Mouse (Mus musculus) spleen, postnatal 36 days (tissue): ENCODE results near the gene Ubr4.

Source experiments
- DNase-seq, 2 experiments: peaks; one replicate each; pipeline ENCODE4 v3.0.0; 2022; ENCODE audit warnings: low spot score in 2 of 2, mixed read lengths in 1 of 2

Ubr4 gene

DNA sequence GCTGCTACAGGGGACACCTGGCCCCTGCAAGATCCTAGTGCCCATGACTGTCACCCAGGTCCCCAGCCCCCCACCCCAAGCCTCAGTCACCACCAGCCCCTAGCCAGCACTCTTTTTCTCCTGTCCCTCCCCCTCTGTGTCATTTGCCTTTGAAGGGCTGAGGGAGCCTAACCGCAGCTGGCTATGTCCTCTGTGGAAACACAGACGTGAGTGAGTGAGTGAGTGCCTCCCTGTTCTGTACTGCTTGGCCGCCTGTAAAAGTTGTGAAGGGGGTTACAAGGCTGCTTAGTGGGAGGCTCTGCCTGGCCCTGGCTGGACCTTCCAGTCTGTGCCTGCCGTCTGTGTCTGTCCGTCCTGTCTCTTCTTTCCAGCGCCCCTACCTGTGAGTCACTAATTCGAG, 183.3 kb downstream of the Ubr4 start:
- no peak for DNase-seq

DNA sequence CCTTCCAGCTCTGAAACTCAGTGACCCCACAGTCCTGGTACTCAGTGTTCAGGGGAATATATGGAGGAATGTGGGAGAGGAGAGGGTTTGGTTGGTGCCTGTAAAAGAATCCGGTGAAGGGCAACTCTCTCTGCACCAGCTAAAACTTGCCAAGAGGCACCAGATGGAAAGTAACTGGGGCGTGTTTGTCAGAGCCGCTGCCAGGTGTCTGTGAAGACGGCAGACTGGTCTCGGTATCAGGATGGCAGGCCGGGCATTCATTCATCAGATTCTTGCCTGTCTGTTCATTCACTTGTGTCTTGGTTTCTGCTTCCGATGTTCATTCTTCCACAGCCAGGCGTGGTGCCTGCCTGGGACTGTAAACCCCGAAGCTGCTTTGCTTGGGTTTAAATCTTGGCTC, 184.3 kb downstream of the Ubr4 start:
- no peak for DNase-seq
